Mouse (Mus musculus) heart, adult 9 months (tissue): ENCODE measurements at regions not wholly inside any gene's neighbourhood (a gene's known extent, or its start where the extent isn't known, plus 50 kb on each side); places are given as distances from the start of the nearest gene placed in this dataset.
"Not testable (repeated sequence)": the region's sequence is repeated elsewhere in the genome, so short reads cannot be mapped to it uniquely, and the experiment has no call there.

Experiments used
- DNase-seq, 2 experiments: peaks; one replicate each; pipeline ENCODE4 v3.0.0; 2022; ENCODE audit warnings: low spot score in 2 of 2

- no peak for DNase-seq
These were observed 176.7 kb upstream of the Afdn start for GRCm38 (mm10) chr17:13583475-13584233.

- DNase-seq: no peak
These were observed 175.9 kb upstream of the Afdn start for GRCm38 (mm10) chr17:13584394-13584793.

GRCm38 (mm10) chr17:13590240-13590837 is 170.0 kb upstream of the Afdn start:
- not testable (repeated sequence) for DNase-seq
